Mouse (Mus musculus) layer of hippocampus, adult 9-11 months (tissue): Measurements from ENCODE around the gene Sh3kbp1.

Source experiments
- DNase-seq: peaks from one replicate; pipeline ENCODE4 v3.0.0; 2022

The Sh3kbp1 gene

DNA sequence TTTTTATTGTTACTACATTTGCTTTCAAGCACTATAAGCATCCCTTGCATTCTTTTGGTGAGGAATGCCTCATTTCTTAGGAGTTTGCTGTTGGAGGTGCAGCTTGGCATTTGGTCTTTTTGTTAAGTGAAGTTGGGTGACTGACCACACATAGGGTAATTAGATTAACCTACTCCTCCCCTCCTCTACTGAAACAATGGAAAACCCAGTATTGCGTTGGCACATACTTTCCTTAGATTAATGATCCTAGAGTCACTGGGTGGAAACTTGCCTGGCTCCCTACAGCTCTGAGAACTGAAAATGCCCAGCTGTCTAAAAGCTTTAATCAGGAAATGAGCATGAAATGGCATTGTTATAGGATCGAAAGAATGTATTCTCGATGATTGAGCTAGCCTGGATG is 117.5 kb downstream of the Sh3kbp1 start:
- DNase-seq = no peak

DNA sequence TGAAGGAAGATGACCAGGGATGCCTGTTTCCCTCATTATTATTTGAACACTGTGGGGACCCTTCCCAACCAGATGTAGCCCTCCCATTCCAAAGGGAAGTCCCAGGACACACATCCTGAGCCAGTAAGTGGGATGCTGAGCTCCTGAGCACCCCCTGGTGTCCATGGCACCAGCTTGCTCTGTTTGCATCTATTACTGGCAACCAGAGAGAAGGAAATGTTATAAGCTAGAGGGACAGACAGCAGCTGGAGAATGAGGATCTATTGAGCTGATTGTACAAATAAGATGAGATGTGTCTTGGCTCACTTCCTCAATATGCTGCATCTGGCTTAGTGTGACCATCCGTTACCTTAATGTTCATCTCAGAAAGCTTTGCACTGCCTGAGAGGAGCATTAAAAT is 124.8 kb downstream of the Sh3kbp1 start:
- peak; percentile 28 for DNase-seq

DNA sequence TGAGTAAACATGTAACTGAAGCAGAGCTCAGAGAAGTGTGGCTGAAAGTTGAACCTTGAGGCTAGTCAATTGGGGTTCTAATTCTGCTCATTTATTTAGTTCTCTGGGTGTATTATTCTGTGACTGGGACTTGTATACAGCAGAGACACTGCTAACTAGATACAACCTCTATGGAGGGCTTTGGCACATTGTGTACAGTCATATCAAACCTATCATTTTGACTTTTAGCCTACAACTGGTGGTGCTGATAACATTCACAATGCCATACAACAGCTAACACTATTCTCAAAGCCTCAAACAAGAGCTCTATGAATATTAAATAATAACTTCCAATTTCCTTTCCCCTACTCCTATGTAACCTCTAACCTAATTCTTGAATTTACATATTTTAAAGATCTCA is 129.2 kb downstream of the Sh3kbp1 start:
- no peak for DNase-seq

DNA sequence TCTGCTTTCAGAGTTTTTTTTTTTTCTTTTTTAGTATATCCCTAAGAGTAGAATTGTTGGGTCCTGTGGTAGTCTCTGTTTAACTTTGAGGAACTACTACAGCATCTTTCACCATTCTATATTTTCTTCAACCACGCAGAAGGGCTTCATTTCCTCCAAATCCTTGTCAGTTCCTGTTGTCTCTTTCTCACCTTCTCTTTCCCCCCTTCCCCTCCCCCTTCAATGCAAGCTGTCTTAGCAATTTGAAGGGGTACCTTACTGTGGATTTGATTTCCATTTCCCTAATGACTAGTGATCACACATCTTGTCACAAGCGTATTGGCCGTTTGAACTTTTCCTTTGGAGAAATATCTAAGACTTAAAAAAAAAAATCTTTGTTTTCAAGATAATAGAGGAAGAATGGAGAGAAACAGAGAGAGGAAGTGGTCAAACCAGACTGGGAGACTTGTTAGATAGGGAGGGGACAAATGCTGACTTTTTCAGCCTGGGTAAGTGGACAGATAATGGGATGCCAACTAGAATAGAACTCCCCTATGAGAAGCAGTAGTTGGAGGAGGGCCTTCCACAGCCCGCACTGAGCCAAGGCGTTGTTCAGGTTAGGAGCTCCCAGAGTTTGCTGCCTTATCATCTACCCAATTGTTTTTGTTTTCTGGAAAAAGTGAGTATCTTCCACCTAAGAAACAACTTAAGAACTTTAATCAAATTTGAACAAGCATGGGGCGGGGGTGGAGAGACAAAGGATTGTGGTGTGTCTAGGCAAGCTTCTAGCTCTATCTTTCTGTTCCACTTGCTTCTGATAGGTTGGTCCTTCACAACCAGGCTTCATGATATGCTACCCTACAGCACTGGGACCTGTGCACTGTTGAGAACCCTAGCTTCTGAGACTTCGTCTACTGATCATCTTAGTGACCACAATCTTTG is 130.1 kb downstream of the Sh3kbp1 start:
- DNase-seq = peak; percentile 13

DNA sequence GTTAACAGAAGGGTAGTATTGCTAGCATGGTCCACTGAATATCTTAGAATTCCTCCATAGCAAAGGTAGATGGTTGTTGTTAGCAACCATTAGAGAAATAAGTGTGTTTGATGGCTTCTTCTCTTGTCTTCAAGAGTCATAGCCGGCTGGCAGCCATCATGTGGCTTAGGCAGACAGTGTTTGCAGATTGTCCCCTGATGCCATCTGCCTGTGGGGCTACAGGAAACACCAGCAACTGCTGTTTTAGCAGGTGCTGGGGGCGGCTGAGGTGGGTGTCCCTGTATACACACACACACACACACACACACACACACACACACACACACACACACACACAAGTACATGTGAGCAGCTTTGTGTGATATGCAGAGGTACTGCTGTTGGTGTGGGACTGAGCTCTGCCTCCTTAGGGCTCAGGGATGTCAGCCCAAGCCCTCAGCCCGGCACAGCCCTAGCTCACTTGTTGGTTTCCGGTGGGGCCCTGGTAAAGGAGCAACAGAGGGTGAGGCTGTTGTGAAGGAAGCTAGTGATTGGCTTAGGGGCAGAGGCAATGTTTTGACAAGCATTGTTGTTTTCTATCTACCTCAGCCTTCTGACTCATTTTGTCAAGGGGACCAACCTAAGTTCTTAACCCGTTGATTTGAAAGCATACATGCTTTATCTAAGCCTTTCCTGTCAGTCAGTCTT is 130.9 kb downstream of the Sh3kbp1 start:
- no peak for DNase-seq

DNA sequence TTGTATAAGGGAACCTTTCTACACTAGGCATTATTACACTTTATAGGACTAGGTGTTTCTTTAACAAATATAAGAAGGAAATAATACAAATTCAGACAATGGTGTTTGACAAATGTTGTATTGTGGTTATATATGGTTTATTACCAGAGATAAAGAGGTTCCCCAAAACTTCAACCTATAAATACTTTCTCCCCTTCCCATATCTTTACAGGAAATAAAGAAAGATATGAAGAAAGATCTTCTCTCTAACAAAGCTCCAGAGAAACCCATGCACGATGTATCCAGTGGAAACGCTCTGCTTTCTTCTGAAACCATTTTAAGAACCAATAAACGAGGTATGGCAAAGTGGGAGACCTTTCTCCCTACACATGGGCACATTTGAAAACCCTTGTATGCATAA is 136.7 kb downstream of the Sh3kbp1 start:
- DNase-seq = no peak

DNA sequence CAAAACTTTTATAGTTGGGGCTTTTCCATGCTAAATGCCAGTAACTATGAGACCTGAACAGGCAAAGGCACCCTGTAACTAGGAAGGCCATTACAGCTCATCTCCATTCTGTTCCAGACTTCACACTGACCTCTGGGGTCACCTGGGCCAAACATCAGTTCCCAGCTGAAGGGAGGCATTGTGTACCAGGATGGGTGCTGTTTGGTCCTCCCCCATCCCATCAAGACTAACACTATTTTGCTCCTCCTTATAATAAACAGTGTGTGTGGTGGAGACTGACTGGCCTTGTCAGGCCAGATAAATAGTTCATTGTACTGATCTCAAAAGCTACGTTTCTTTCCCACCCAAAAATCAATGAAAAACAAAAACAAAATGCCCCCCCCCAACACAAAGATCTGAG is 138.8 kb downstream of the Sh3kbp1 start:
- peak; percentile 12 for DNase-seq

DNA sequence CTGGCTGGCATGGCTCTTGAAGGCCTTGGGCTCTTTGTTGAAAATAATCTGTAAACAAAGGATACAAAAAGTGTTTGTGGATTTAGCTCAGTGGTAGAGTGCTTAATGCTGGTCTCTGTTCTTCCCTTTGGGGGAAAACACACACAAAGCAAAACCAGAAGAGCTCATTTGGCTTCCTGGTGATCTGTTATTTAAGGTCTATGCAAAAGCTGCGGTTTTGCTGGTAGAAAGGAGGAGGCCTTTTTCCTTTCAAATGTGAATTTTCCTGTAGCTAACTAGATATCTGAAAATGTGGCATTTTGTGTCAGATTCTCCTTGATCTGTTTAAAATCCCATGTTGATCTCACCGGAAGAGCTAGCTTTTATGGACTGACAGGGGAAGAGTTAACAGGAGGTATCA is 141.9 kb downstream of the Sh3kbp1 start:
- DNase-seq = no peak

DNA sequence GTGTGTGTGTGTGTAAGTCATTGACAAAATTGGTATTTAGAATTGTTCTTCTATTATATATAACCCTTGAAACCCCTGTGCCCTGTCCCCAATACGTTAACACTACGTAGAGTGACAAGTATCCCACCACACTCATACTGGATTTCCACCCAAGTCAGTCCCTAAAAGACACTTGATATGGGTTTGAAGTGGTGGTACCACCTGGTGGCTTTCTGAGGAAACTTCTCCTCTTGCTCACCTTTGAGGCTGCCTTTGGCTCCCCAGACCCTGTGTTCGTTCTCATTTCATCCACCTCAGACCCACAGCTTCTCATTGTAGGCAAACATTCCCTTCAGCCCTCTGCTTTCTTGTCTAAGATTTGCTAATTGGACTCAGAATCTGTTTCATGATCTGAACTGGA is 142.7 kb downstream of the Sh3kbp1 start:
- DNase-seq = no peak

DNA sequence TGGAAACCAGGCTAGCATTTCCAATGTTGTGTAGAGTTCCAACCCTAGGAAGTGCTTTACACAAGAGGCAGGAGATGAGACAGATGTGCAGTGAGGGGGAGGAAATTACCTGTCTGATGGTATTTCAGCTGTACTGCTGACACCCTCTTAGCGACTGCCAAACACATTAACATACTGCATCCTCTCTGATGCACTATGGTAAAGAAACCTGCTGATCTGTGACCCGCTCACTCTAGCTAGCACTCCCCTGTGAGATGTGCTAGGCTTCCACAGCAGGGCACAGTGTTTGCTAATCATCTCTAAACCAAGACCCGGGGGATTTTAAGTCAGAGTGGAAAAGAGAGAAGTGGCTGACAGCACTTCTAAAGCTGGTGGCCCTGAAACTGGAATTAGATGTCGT is 145.1 kb downstream of the Sh3kbp1 start:
- no peak for DNase-seq

DNA sequence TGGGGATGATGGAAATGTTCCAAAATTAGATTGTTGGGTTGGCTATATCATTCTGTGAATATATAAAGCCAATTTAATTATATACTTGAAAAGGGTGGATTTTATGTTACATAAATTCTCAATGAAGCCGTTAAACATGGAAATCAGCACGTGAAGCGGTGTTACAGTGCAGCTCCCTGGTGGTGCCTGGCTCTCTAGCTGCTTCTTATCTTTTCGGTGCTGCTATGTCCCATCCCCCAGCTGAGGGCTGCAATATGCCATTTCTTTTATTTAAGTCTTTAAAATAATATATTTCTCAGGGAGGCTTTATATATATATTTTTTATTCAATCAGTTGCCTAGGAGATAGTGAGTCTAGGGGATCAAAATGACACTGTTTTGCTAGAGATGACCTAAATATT is 148.0 kb downstream of the Sh3kbp1 start:
- DNase-seq = no peak

DNA sequence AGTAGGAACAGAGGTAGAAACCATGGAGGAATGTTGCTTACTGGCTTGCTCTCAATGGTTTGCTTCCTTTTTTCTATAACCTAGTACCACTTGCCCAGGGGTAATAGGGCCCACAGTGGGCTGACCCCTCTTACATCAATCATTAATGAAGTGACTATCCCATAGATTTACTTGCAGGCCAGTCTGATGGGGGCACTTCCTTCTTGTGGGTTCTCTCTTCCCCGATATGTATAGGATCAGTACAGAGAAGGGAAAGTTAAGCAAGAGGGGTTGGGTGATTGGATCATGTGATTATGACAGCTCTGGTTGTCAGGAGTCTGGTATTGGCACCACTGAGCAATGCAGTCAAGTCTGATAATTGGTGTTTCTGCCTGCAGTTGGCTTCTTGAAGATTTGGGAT is 151.7 kb downstream of the Sh3kbp1 start:
- no peak for DNase-seq

DNA sequence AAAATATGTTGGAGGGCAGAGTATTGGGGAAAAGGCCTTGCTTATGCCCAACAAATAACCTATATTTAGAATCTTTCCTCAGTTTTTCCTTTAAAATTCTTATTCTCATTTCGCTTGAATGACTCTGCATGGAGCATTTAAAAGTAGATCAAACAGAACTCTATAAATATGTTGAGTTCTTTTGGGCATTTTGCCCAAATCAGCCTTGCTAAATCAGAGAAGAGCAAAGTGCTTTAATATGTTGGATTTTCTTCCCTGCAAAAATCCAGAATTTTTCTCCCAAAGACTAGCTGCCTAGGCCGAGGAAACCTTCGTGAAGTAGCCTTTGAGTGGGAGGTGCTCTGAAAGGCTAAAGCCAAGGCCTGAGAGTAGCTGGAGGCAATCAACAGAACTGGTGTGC is 163.4 kb downstream of the Sh3kbp1 start:
- no peak for DNase-seq

DNA sequence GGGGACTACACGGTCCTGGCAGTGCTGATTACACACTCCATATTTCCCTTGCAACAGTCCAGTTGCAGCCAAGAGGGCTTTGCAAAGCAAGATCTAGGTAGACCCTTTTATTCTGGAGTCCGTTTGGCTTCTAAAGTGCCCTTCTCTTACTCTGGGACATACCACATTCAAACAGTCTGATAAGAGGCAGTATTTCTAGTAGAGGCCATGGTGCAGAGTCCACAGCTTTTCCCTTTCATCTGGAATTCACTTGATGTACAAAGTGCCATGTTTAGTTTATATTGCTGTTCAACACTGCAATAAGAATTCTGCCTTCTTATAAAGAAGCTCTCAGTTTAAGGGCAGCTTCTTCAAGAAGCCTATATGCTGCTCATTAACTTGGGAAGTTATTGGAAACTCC is 168.5 kb downstream of the Sh3kbp1 start:
- DNase-seq = no peak

DNA sequence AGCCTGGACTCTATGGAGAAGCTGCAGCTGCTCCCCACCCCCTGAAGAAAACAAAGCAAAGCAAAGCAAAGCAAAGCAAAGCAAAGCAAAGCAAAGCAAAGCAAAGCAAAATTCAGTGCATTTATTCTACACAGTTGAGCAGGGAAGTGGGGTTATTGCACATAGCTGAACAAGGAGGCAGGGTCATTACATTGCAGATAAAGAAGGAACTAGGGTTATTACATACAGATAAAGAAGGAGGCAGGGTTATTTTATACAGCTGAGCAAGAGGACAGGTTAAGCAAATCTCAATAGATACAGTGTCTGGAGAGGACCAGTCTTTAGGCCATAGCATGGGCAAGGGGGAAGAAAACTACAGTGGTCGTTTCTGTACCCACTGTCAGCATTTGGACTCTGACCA is 177.3 kb downstream of the Sh3kbp1 start:
- no peak for DNase-seq

DNA sequence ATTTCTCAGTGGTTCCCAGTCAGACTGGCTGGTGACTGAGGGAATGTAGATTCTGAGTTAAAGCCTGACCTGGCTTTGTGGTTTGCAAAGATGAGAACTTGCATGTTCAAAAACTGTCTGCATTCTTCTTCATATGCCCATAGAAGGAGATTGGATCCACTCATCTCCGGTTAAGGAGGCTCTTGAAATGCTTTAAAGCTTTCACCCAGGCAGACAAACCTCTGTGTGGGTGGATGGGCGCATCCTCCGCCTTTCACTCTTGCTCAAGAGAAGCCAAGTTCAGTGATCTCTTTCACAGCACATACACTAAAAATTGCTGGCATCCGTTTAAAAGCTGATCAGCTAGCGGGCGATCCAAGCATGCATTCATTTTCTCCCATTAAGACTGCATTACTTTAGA is 182.4 kb downstream of the Sh3kbp1 start:
- DNase-seq = no peak

DNA sequence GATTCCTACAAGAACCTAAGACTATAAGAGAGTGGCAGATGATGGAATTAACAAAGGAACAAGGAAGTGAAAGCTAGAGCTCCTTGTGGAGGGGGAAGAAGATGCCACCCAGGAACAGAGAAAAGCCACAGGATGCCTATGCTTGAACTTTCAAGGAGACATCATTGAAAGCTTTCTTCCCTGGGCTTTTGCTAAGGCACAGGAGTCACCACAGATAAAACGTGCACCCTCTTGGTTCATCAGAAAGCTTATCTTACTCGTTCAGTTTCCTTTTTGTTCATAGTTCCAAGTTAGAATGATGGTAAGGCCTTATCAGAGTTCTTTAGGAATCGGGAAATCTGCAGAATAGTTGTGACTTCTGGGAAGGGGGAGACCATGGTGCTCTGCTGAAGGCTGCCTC is 183.4 kb downstream of the Sh3kbp1 start:
- no peak for DNase-seq

DNA sequence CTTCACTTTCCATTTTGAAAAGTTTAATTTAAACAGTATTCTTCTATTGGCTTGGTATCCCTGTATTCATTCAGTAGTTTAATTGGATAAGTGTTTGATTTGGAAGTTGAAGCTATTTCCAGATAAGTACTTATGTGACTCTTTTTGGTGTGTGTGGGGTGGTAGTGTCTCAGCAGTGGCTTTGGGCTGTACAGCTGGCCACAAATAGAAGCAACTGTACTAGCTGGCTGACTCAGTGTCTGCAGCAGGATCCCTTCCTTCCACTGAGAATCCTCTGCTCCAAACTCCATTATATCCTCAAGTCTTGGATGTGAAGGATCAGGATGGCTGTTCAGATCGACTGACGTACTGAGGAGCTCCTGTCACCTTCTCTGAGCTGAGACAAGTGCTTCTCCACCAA is 190.4 kb downstream of the Sh3kbp1 start:
- DNase-seq = no peak

DNA sequence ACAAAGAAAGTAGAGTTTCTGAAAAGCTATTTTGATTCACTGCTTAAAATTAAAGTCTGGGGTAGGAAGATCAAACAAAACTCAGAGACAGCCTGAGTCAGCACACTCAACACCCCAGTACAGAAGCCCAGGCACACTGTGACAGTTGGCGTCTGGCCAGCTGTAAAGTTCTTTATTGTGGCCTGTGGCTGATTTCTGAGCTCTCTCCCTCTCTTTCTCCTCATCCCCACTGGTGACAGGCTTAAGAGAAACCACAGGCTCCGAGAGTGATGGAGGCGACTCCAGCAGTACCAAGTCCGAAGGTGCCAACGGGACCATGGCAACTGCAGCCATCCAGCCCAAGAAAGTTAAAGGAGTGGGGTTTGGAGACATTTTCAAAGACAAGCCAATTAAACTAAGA is 201.1 kb downstream of the Sh3kbp1 start:
- no peak for DNase-seq

DNA sequence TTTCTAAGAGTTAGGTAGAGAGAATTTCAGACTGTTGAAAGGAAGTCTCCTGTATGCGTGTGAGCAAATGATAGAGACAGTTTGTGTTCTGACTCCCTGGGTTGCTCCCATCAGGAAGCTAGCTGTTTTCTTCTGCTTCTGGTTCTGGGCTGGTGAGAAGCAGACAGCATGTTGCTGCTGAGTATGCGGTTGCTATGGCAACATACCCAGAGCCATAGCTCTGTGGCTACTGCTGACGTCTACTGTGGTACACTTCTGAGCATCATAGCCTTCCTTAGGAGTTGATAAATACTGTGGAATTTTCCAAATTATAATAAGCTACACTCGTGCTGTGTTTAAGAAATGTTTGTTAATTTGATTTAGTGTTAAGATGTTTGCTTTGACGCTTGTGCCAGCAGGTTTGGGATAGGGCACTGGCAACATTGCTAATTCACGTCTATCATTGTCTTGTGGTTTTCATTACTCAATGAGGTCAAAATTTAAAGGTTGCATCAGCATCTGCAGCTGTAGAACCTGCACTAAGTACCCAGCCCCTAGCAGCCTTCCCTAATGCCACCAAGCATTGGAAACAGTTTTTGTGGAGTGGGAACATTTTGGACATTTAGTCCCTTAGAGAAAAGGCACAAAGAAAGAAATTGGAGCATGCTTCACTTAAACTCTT is 202.2 kb downstream of the Sh3kbp1 start:
- DNase-seq = peak; percentile 61

DNA sequence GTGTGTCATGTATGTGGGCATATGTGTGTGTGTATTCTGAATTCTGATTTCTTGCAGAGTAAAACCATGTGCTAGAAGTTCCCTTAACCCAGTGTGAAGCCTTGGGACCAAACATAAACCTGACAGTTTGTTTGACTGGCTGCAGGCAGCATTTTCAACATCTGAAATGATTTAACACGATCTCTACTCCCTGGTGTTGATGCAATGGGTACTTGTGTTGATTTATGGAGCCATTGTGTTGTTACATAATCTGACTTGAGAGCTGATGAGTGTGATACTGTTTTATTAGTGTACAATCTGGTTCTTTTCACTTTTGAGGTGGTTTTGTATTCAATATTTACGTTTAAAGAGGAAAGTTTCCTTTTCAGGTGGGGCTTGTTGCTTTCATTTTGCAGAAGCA is 204.1 kb downstream of the Sh3kbp1 start:
- no peak for DNase-seq

DNA sequence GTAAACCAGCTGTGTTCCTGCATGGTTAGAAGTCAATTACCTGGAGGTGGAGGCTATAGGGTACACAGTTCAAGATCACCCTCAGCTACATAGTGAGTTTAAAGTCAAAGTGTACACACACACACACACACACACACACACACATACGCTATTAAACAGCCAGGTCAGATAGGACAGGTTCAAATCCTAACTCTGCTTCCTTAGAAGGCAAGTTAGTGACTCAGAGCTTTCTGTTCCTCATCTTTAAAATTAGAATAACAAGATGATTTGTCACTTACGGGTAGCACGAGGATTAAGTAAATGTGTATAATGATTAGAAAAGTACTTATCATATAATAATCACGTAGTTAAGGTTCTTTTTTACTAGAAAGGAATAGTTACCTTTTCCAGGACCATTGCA is 208.2 kb downstream of the Sh3kbp1 start:
- no peak for DNase-seq

DNA sequence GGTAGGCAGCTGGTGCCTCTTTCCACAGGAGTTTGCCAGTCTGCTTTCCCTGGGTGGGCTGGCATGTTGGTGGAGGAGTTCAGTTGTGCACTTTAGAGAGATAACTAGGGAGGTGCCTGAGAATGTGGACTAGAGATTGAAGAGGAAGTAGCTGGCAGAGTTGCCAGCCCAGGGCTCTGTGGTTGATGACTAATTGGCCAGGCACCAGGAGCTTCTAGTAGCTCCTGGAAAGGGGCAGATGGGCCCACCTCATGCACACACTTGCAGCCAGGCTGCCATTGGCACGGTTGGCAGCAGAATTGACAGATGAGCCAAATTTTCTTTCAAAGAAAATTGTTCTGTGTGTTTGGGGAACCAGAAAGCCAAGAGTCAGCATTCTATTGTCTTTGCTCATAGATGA is 210.3 kb downstream of the Sh3kbp1 start:
- peak; percentile 76 for DNase-seq

DNA sequence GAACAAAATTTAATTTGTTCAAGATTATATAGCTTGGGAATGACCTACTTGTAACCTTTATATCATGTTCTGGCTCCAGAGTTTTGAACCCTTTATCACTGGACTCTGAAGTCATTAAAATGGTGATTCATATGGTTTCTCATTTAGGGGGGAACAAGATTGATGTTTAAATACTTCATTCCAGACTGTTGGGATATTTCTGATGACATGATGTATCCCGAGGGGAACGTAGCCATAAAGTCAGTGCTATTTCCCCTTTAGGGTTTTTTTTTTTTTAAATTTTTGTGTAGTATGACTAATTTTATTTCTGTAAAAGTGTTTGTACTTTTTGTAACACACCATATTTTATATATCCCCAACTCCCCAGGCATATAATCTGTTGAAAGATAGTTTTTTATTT is 212.7 kb downstream of the Sh3kbp1 start:
- no peak for DNase-seq
